Comparison of ENCODE assay signal across 25 mouse cellular contexts in the genomic region with DNA sequence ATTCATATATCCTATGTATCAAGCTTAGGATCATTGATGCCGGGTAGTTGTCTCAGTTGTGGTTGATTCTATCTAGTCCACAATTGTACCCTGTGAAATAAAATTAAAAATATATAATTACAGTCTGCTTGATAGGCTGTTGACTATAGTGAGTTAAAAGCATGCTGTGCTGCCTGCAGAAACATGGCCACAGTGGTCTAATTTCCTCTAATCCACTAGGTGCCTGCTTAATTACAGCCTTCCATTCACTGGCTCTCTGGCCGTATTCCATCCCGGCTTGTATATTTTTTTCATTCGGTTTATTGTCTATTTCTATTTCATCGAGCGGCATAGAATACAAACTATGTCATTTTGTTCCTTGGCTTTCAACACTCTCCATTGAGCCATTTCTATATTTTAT.
DNase-seq lines count a peak whose midpoint lies in the region; ATAC-seq lines count a peak whose summit lies in the region.
"Had no signal": no experiment of that assay in that cellular context is flagged by ENCODE, and none has a peak within 500 bp of the region (broad histone marks: within the 10 kb centered on the region; RNA-seq: fewer than 3 reads in every experiment).

No protein-coding gene starts in this region.

- no peak overlapping the region for H3K9ac ChIP-seq in forebrain, embryonic 13.5 days
- no peak overlapping the region for H3K9ac ChIP-seq in forebrain, embryonic 16.5 days (replicated peaks; ENCODE audit: low read depth, low read length)
- no peak overlapping the region for H3K9ac ChIP-seq in forebrain, embryonic 11.5 days (ENCODE audit: low read length)
- no peak overlapping the region for H3K9ac ChIP-seq in neural tube, embryonic 14.5 days (replicated peaks; ENCODE audit: low read depth, low read length)
- H3K9ac ChIP-seq: embryonic facial prominence, embryonic 12.5 days; embryonic facial prominence, embryonic 15.5 days; heart, embryonic 13.5 days; hindbrain, embryonic 14.5 days; intestine, embryonic 15.5 days had no signal

- WGBS in forebrain, embryonic 13.5 days = 47% methylated on average over 6 of the region's 6 CpGs
- 88% methylated on average over 6 of the region's 6 CpGs for WGBS in forebrain, embryonic 10.5 days
- WGBS in forebrain, embryonic 16.5 days = 35% methylated on average over 6 of the region's 6 CpGs
- 81% methylated on average over 6 of the region's 6 CpGs for WGBS in forebrain, embryonic 11.5 days
- WGBS in neural tube, embryonic 14.5 days = 53% methylated on average over 6 of the region's 6 CpGs

- H3K27ac ChIP-seq in forebrain, embryonic 13.5 days = no peak overlapping the region
- H3K27ac ChIP-seq in forebrain, embryonic 10.5 days = no peak overlapping the region
- H3K27ac ChIP-seq in forebrain, embryonic 16.5 days (ENCODE audit: low read length) = no peak overlapping the region
- no peak overlapping the region for H3K27ac ChIP-seq in forebrain, embryonic 11.5 days (ENCODE audit: low read depth, low read length)
- H3K27ac ChIP-seq in neural tube, embryonic 14.5 days (ENCODE audit: low read depth, low read length) = no peak overlapping the region
- H3K27ac ChIP-seq: embryonic facial prominence, embryonic 12.5 days; embryonic facial prominence, embryonic 15.5 days; heart, adult 2 months; heart, embryonic 10.5 days; heart, embryonic 13.5 days; hindbrain, embryonic 14.5 days; intestine, embryonic 15.5 days had no signal

- H3K27me3 ChIP-seq in forebrain, embryonic 13.5 days = no peaks in the 10 kb centered on the region
- H3K27me3 ChIP-seq in forebrain, embryonic 10.5 days (ENCODE audit: poor library complexity, severe bottlenecking) = no peaks in the 10 kb centered on the region
- H3K27me3 ChIP-seq in forebrain, embryonic 16.5 days (replicated peaks; ENCODE audit: control insufficient read depth, insufficient read depth, low read length) = no peaks in the 10 kb centered on the region
- no peaks in the 10 kb centered on the region for H3K27me3 ChIP-seq in forebrain, embryonic 11.5 days (ENCODE audit: control insufficient read depth, insufficient read depth, low read length)
- H3K27me3 ChIP-seq in neural tube, embryonic 14.5 days (ENCODE audit: control insufficient read depth, insufficient read depth, low read length) = no peaks in the 10 kb centered on the region
- H3K27me3 ChIP-seq: embryonic facial prominence, embryonic 12.5 days; embryonic facial prominence, embryonic 15.5 days; heart, embryonic 13.5 days; intestine, embryonic 15.5 days had no signal

- no peak overlapping the region for H3K4me2 ChIP-seq in forebrain, embryonic 13.5 days
- H3K4me2 ChIP-seq in forebrain, embryonic 16.5 days (ENCODE audit: low read length) = no peak overlapping the region
- H3K4me2 ChIP-seq in forebrain, embryonic 11.5 days (ENCODE audit: low read depth, low read length, severe bottlenecking) = no peak overlapping the region
- no peak overlapping the region for H3K4me2 ChIP-seq in neural tube, embryonic 14.5 days (ENCODE audit: low read depth, low read length)
- H3K4me2 ChIP-seq: embryonic facial prominence, embryonic 12.5 days; embryonic facial prominence, embryonic 15.5 days; heart, embryonic 13.5 days; hindbrain, embryonic 14.5 days; intestine, embryonic 15.5 days had no signal

- no peak overlapping the region for H3K4me3 ChIP-seq in forebrain, embryonic 13.5 days
- no peak overlapping the region for H3K4me3 ChIP-seq in forebrain, embryonic 10.5 days
- H3K4me3 ChIP-seq in forebrain, embryonic 16.5 days (replicated peaks; ENCODE audit: low read length) = no peak overlapping the region
- no peak overlapping the region for H3K4me3 ChIP-seq in forebrain, embryonic 11.5 days (ENCODE audit: low read depth, low read length)
- no peak overlapping the region for H3K4me3 ChIP-seq in neural tube, embryonic 14.5 days (ENCODE audit: low read depth, low read length)
- H3K4me3 ChIP-seq: embryonic facial prominence, embryonic 12.5 days; embryonic facial prominence, embryonic 15.5 days; heart, adult 2 months; heart, embryonic 10.5 days; heart, embryonic 13.5 days; intestine, embryonic 15.5 days had no signal

- DNase-seq in forebrain, embryonic 10.5 days (ENCODE audit: extremely low spot score, low spot score) = no peak
- no peak for DNase-seq in forebrain, embryonic 11.5 days (ENCODE audit: low spot score)
- no peak for DNase-seq in neural tube, embryonic 10.5 days (ENCODE audit: extremely low spot score, low spot score)
- no peak for DNase-seq in thymus, postnatal 10 days (ENCODE audit: low spot score in 2 of 2)
- DNase-seq: adrenal gland, adult 8-10 months; adrenal gland, postnatal 36 days; cerebellum, adult 11 months; cerebellum, adult 2 months; cerebellum, adult 9-11 months; cerebellum, postnatal 25 days; gastrocnemius, postnatal 10 days; gastrocnemius, postnatal 36 days; heart, adult 2 months; heart, postnatal 14 days; heart, postnatal 4 days had no signal

- peak; percentile 50; the same call in 1 of the 2 replicates for ATAC-seq in forebrain, embryonic 13.5 days
- ATAC-seq in forebrain, embryonic 16.5 days = peak; percentile 78
- no peak for ATAC-seq in forebrain, embryonic 11.5 days (replicated peaks; ENCODE audit: low FRiP score)
- ATAC-seq in neural tube, embryonic 14.5 days (ENCODE audit: low read depth) = peak; percentile 65; the same call in 1 of the 2 replicates
- ATAC-seq: activated CD4-positive, CD25-positive, alpha-beta regulatory T cell, adult 4 months; intestine, embryonic 15.5 days had no signal

- no peaks in the 10 kb centered on the region for H3K9me3 ChIP-seq in forebrain, embryonic 13.5 days (replicated peaks)
- no peaks in the 10 kb centered on the region for H3K9me3 ChIP-seq in forebrain, embryonic 10.5 days
- H3K9me3 ChIP-seq in forebrain, embryonic 16.5 days (ENCODE audit: control insufficient read depth, low read length) = no peaks in the 10 kb centered on the region
- no peaks in the 10 kb centered on the region for H3K9me3 ChIP-seq in forebrain, embryonic 11.5 days (ENCODE audit: control insufficient read depth, low read length)
- no peaks in the 10 kb centered on the region for H3K9me3 ChIP-seq in neural tube, embryonic 14.5 days (ENCODE audit: control insufficient read depth, low read length)
- H3K9me3 ChIP-seq: embryonic facial prominence, embryonic 12.5 days; embryonic facial prominence, embryonic 15.5 days; heart, embryonic 10.5 days; heart, embryonic 13.5 days; intestine, embryonic 15.5 days had no signal

- H3K36me3 ChIP-seq in forebrain, embryonic 13.5 days (ENCODE audit: poor library complexity, severe bottlenecking) = no peaks in the 10 kb centered on the region
- no peaks in the 10 kb centered on the region for H3K36me3 ChIP-seq in forebrain, embryonic 10.5 days (replicated peaks)
- no peaks in the 10 kb centered on the region for H3K36me3 ChIP-seq in forebrain, embryonic 16.5 days (ENCODE audit: control insufficient read depth, insufficient read depth)
- no peaks in the 10 kb centered on the region for H3K36me3 ChIP-seq in forebrain, embryonic 11.5 days (ENCODE audit: control insufficient read depth, insufficient read depth, low read length)
- H3K36me3 ChIP-seq in neural tube, embryonic 14.5 days (ENCODE audit: control insufficient read depth, insufficient read depth, low read length) = no peaks in the 10 kb centered on the region
- H3K36me3 ChIP-seq: embryonic facial prominence, embryonic 12.5 days; embryonic facial prominence, embryonic 15.5 days; heart, embryonic 10.5 days; heart, embryonic 13.5 days; intestine, embryonic 15.5 days had no signal

- H3K4me1 ChIP-seq in forebrain, embryonic 13.5 days = 0 out of 2 replicates have a peak, but pooled peaks cover 6% of the 10 kb centered on the region
- no peaks in the 10 kb centered on the region for H3K4me1 ChIP-seq in forebrain, embryonic 10.5 days
- no peaks in the 10 kb centered on the region for H3K4me1 ChIP-seq in forebrain, embryonic 16.5 days (replicated peaks; ENCODE audit: control insufficient read depth, insufficient read depth, low read length)
- no peaks in the 10 kb centered on the region for H3K4me1 ChIP-seq in forebrain, embryonic 11.5 days (replicated peaks; ENCODE audit: control insufficient read depth, insufficient read depth, low read length)
- no peaks in the 10 kb centered on the region for H3K4me1 ChIP-seq in neural tube, embryonic 14.5 days (ENCODE audit: control insufficient read depth, insufficient read depth, low read length)
- H3K4me1 ChIP-seq: embryonic facial prominence, embryonic 12.5 days; embryonic facial prominence, embryonic 15.5 days; heart, embryonic 10.5 days; intestine, embryonic 15.5 days had no signal
